Mouse (Mus musculus) ovary, postnatal 10 days (tissue): ENCODE data around the gene Parp8.
"Not testable (repeated sequence)": the region's sequence is repeated elsewhere in the genome, so short reads cannot be mapped to it uniquely, and the experiment has no call there.

Experiments used
- DNase-seq: peaks from one replicate; pipeline ENCODE4 v3.0.0; 2022; ENCODE audit warnings: low spot score

Gene Parp8

GRCm38 (mm10) chr13:116962480-116963462 lies 62.6 kb downstream of the Parp8 start:
- no peak for DNase-seq

GRCm38 (mm10) chr13:116958776-116959589 lies 66.4 kb downstream of the Parp8 start:
- DNase-seq, result no peak

GRCm38 (mm10) chr13:116957577-116957976 lies 67.8 kb downstream of the Parp8 start:
- DNase-seq, result no peak

- no peak for DNase-seq
Measured at GRCm38 (mm10) chr13:116951336-116951735, 74.0 kb downstream of the Parp8 start.

GRCm38 (mm10) chr13:116949527-116949926 lies 75.8 kb downstream of the Parp8 start:
- no peak for DNase-seq

GRCm38 (mm10) chr13:116949056-116949455 lies 76.3 kb downstream of the Parp8 start:
- DNase-seq, result no peak

GRCm38 (mm10) chr13:116948299-116948659 lies 77.1 kb downstream of the Parp8 start:
- DNase-seq, result no peak

GRCm38 (mm10) chr13:116947611-116948298 lies 77.6 kb downstream of the Parp8 start:
- DNase-seq, result no peak

GRCm38 (mm10) chr13:116946566-116946965 lies 78.8 kb downstream of the Parp8 start:
- no peak for DNase-seq

GRCm38 (mm10) chr13:116941280-116942015 lies 83.9 kb downstream of the Parp8 start:
- no peak for DNase-seq

- no peak for DNase-seq
Measured at GRCm38 (mm10) chr13:116940761-116941160, 84.6 kb downstream of the Parp8 start.

GRCm38 (mm10) chr13:116937019-116937418 lies 88.3 kb downstream of the Parp8 start:
- DNase-seq, result not testable (repeated sequence)

GRCm38 (mm10) chr13:116917387-116917930 lies 107.9 kb downstream of the Parp8 start:
- no peak for DNase-seq

- no peak for DNase-seq
Measured at GRCm38 (mm10) chr13:116908284-116908683, 117.1 kb downstream of the Parp8 start.

GRCm38 (mm10) chr13:116903394-116903793 lies 121.9 kb downstream of the Parp8 start:
- no peak for DNase-seq

- DNase-seq, result no peak
Measured at GRCm38 (mm10) chr13:116898395-116898794, 126.9 kb downstream of the Parp8 start.

- no peak for DNase-seq
Measured at GRCm38 (mm10) chr13:116897711-116898110, 127.6 kb downstream of the Parp8 start.

- no peak for DNase-seq
Measured at GRCm38 (mm10) chr13:116884422-116884942, 140.9 kb downstream of the Parp8 start.

- DNase-seq, result no peak
Measured at GRCm38 (mm10) chr13:116882226-116882625, 143.1 kb downstream of the Parp8 start.

- no peak for DNase-seq
Measured at GRCm38 (mm10) chr13:116879580-116880192, 145.7 kb downstream of the Parp8 start.
